Comparison of ENCODE assay signal across 8 mouse cellular contexts in genomic region chr12:79864346-79865178, GRCm38 (mm10).
DNase-seq lines count a peak whose midpoint lies in the region; ATAC-seq lines count a peak whose summit lies in the region.
"Had no signal": no experiment of that assay in that cellular context is flagged by ENCODE, and none has a peak within 500 bp of the region (broad histone marks: within the 10 kb centered on the region; RNA-seq: fewer than 3 reads in every experiment).

No protein-coding gene starts in this region.

- H3K4me3 ChIP-seq in stomach, embryonic 14.5 days (ENCODE audit: low read depth, low read length): no peak overlapping the region
- H3K4me3 ChIP-seq: liver, embryonic 15.5 days had no signal

- no peak overlapping the region for H3K4me2 ChIP-seq in stomach, embryonic 14.5 days (replicated peaks; ENCODE audit: low read depth, low read length)
- H3K4me2 ChIP-seq: liver, embryonic 15.5 days had no signal

- no peak for ATAC-seq in stomach, embryonic 14.5 days (ENCODE audit: insufficient number of reproducible peaks, insufficient read depth, low FRiP score, low read depth)

- peak overlapping the region; percentile 59; the same call in 1 of the 2 replicates for H3K27ac ChIP-seq in stomach, embryonic 14.5 days (ENCODE audit: low read length)
- H3K27ac ChIP-seq: liver, embryonic 15.5 days had no signal

- H3K27me3 ChIP-seq in stomach, embryonic 14.5 days (ENCODE audit: control insufficient read depth, insufficient read depth, low read length): no peaks in the 10 kb centered on the region
- H3K27me3 ChIP-seq: liver, embryonic 15.5 days had no signal

- peak; percentile 74 to 79 for DNase-seq in lung, adult 18-20 months
- DNase-seq in lung, postnatal 14 days: no peak
- peak; percentile 53 for DNase-seq in adrenal gland, postnatal 25 days
- peak; percentile 89 for DNase-seq in gonadal fat pad, adult 2 months (ENCODE audit: low read depth)
- DNase-seq in right cerebral cortex, adult 18-20 months: no peak
- DNase-seq in spleen, postnatal 4 days (ENCODE audit: low spot score in 2 of 2): no peak

- H3K9ac ChIP-seq in stomach, embryonic 14.5 days (replicated peaks; ENCODE audit: low read depth, low read length): no peak overlapping the region
- H3K9ac ChIP-seq: liver, embryonic 15.5 days had no signal

- H3K9me3 ChIP-seq in stomach, embryonic 14.5 days (ENCODE audit: control insufficient read depth, low read depth, low read length): peaks cover 3% of the 10 kb centered on the region; the same call in 1 of the 2 replicates
- H3K9me3 ChIP-seq: liver, embryonic 15.5 days had no signal

- peaks cover 14% of the 10 kb centered on the region for H3K4me1 ChIP-seq in stomach, embryonic 14.5 days (ENCODE audit: control insufficient read depth, insufficient read depth, low read length)

- 78% methylated on average over 20 of the region's 20 CpGs for WGBS in stomach, embryonic 14.5 days

- H3K36me3 ChIP-seq in stomach, embryonic 14.5 days (ENCODE audit: control insufficient read depth, insufficient read depth, low read length): no peaks in the 10 kb centered on the region
- H3K36me3 ChIP-seq: liver, embryonic 15.5 days had no signal

Comparison
In these comparisons a context has a peak if more than half of its experiments do, and no peak if none do; other contexts are left out.
1. DNase-seq: peak in lung, adult 18-20 months (2 of 2), adrenal gland, postnatal 25 days (single experiment) and gonadal fat pad, adult 2 months (single experiment); none in lung, postnatal 14 days (single experiment), right cerebral cortex, adult 18-20 months (single experiment) and spleen, postnatal 4 days (0 of 2).